Mouse (Mus musculus) lung, adult 2 months (tissue): ENCODE results near the gene Pip5k1b. TPM values are rescaled to one million over a fixed set of nuclear protein-coding genes. Genes with fewer than 3 reads are reported as not detected.

Experiments
- DNase-seq: peaks from one replicate; pipeline ENCODE4 v3.0.0; 2022
- H3K4me1 ChIP-seq: fragments of 200-500 bp; 2 replicates; pipeline ENCODE4 v1.6.1; 2011; ENCODE audit warnings: low read length; ENCODE audit not compliant: control insufficient read depth, insufficient read depth
- H3K4me3 ChIP-seq: fragments of 200-500 bp; replicated peaks from 2 replicates; pipeline ENCODE3; 2011; ENCODE audit warnings: low read depth, mild to moderate bottlenecking, control low read depth, low read length; ENCODE audit errors: extremely low read depth
- CTCF ChIP-seq: fragments of 200-500 bp; IDR thresholded peaks from 2 replicates; pipeline ENCODE4 v1.5.1; 2011; ENCODE audit warnings: mild to moderate bottlenecking, low read length, control low read depth; ENCODE audit not compliant: insufficient read depth
- POLR2A ChIP-seq: fragments of 200-500 bp; IDR thresholded peaks from 2 replicates; pipeline ENCODE4 v1.6.1; 2011; ENCODE audit warnings: low read depth, mild to moderate bottlenecking, control low read depth, low read length, borderline replicate concordance; ENCODE audit errors: extremely low read depth
- WGBS: fragments of 180-500 bp; shearing (Covaris S2); methylation state at CpG from one replicate; pipeline ENCODE4 v1.1.7; 2018; 5-methylcytosine and 5-hydroxymethylcytosine counted together
- polyA plus RNA-seq: library from polyadenylated mRNA; depleted of rRNA; stranded (reverse); fragments of >200 nt; gene quantifications from 2 replicates; pipeline ENCODE4 v1.2.3, GENCODE M21; 2012

Pip5k1b gene
- polyA plus RNA-seq, 1 experiment, result 8.7 TPM

GRCm38 (mm10) chr19:24509391-24509790 lies 46.3 kb downstream of the Pip5k1b start:
- TF ChIP-seq POLR2A (no peak), CTCF (no peak)
- Histone ChIP-seq H3K4me1 (0 out of 2 replicates have a peak, but pooled peaks cover 2% of the 10 kb centered on the region), H3K4me3 (no peak overlapping the region)
- DNase-seq, result no peak
- 79% methylated on average over 6 of the region's 6 CpGs for WGBS

GRCm38 (mm10) chr19:24508087-24508767 lies 47.4 kb downstream of the Pip5k1b start:
- WGBS, result 66% methylated on average over 13 of the region's 13 CpGs
- 0 out of 2 replicates have a peak, but pooled peaks cover 2% of the 10 kb centered on the region for H3K4me1 ChIP-seq
- no peak overlapping the region for H3K4me3 ChIP-seq
- no peak for DNase-seq
- TF ChIP-seq POLR2A, result no peak
- TF ChIP-seq CTCF, result no peak

DNA sequence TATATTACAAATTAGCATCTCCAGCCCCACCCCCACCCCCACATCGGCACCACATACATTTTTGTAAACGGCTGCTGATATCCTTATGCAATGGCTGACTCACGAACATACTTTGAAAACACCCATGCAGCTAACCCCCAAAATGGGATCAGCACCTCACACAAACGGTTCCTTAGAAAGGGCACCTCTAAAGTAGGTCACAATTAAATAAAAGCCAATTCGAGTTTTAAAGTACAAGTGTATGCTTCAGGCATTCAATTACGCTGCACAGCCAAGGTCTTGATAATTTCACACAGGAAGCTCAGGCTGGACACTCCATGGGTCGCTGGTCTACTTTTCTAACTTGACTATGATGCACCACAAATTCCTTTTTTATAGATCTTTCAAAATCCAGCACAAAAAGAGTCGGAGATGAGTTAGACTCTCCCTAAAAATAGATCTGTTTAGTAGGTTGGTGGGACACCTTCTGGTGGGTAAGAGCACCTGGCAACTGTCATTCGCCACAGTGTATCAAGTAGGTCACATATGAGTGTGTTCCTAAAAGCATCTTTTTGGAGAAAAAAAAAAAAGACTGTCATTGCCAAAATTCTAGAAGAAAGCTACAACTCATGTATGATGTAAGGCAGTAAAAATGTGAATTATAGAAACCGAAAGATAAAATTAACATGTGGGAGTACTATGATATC lies 52.8 kb downstream of the Pip5k1b start:
- no peak for DNase-seq
- no peak overlapping the region for H3K4me3 ChIP-seq
- peaks cover 2% of the 10 kb centered on the region; the same call in 1 of the 2 replicates for H3K4me1 ChIP-seq
- WGBS, result 75% methylated on average over 10 of the region's 10 CpGs
- TF ChIP-seq CTCF (no peak), POLR2A (no peak)

GRCm38 (mm10) chr19:24501525-24501924 lies 54.1 kb downstream of the Pip5k1b start:
- no peak for DNase-seq
- TF ChIP-seq POLR2A (no peak), CTCF (no peak)
- Histone ChIP-seq H3K4me3 (no peak overlapping the region), H3K4me1 (no peaks in the 10 kb centered on the region; the same call in 1 of the 2 replicates)

DNA sequence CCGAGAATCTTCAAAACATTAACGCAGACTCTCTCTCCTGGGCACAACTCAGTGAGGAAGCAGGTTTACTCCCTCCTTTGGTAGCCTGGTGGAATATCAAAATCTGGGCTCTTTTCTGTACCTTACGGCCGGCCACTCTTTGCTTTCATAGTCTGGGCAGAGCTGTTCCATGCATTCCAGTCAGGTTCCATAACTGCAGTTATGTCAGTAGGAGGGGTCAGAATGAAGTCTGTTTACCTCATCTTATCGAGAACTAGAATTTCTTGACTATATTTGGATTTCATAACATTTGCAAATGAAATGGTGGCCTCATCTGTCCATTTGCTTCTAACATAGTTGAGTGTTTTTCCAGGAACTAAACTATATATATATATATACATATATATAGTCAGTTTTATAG lies 55.2 kb downstream of the Pip5k1b start:
- Histone ChIP-seq H3K4me1 (no peaks in the 10 kb centered on the region; the same call in 1 of the 2 replicates), H3K4me3 (no peak overlapping the region)
- TF ChIP-seq CTCF (no peak), POLR2A (no peak)
- WGBS, result 51% methylated on average over 5 of the region's 5 CpGs
- DNase-seq, result no peak

DNA sequence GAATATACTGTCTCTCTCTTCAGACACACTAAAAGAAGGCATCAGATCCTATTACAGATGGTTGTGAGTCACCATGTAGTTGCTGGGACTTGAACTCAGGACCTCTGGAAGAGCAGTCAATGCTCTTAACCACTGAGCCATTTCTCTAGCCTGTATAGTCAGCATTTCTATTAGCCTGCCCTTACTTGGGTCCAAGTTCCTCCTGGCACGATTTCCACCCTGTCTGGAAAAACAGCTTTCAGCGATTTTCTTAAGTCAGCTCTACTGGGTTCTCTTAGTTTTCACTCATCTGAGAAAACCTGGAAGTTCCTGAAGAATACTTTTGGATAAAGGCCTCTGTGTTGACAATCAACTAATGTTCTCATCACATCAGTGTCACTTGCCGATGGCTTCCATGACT lies 56.4 kb downstream of the Pip5k1b start:
- no peak overlapping the region for H3K4me3 ChIP-seq
- WGBS, result 71% methylated on average over 3 of the region's 3 CpGs
- no peaks in the 10 kb centered on the region; the same call in 1 of the 2 replicates for H3K4me1 ChIP-seq
- no peak for DNase-seq
- TF ChIP-seq POLR2A (no peak), CTCF (no peak)

GRCm38 (mm10) chr19:24493887-24494286 lies 61.8 kb downstream of the Pip5k1b start:
- WGBS, result 51% methylated on average over 4 of the region's 4 CpGs
- TF ChIP-seq POLR2A, result no peak
- TF ChIP-seq CTCF, result no peak
- no peak for DNase-seq
- H3K4me1 ChIP-seq, result no peaks in the 10 kb centered on the region
- H3K4me3 ChIP-seq, result no peak overlapping the region

DNA sequence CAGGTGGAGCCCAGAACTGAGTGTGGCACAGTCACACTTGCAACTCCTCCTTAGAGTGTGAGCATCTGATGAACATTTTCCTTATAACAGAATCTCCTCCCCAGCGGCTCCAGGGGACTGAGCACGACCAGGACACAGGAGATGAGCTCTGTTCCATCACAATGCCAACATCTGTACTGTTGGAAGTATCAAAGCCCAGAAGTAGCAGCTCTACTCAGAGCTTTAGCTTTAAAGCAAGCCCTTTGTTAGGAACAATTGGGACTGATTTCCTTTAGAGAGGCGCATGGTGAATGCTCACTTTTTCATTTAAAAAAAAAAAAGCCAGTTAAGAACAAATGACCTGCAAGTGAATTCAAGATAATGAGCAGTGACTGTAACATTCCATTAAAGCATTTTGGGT lies 63.8 kb downstream of the Pip5k1b start:
- no peaks in the 10 kb centered on the region for H3K4me1 ChIP-seq
- no peak for TF ChIP-seq CTCF
- no peak for TF ChIP-seq POLR2A
- no peak for DNase-seq
- WGBS, result 66% methylated on average over 3 of the region's 3 CpGs
- no peak overlapping the region for H3K4me3 ChIP-seq

DNA sequence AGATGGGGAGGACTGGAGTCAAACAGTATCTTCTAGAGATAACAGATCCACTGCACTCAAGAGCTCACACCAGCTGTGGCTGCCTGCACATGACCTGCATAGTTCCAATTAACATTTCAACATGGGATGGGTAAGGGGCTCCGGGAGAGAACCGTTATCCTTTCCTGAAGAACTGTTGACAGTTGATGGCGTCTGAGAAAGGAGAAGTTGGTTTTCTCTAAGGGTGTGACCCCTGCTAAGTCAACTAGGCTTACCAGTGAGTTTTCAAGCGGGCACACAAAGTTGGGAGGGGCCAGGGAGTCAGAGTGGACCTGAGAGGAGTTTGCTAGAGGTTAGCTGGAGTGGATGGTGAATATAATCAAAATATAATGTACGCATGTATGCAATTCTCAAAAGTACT lies 65.4 kb downstream of the Pip5k1b start:
- H3K4me1 ChIP-seq, result no peaks in the 10 kb centered on the region
- DNase-seq, result no peak
- no peak overlapping the region for H3K4me3 ChIP-seq
- WGBS, result 52% methylated on average over 5 of the region's 5 CpGs
- TF ChIP-seq CTCF (no peak), POLR2A (no peak)
